Mouse (Mus musculus) megakaryocyte, embryonic 14.5 days (primary cell): ENCODE data around the gene Atp6v0d1.

Experiments used
- FLI1 ChIP-seq: IDR thresholded peaks from 2 replicates; pipeline ENCODE4 v1.6.1; 2012; ENCODE audit warnings: low read length, inconsistent platforms, mixed read lengths
- GATA1 ChIP-seq: IDR thresholded peaks from 3 replicates; pipeline ENCODE4 v1.6.1; 2012; ENCODE audit warnings: mixed read lengths, low read length, inconsistent platforms, borderline replicate concordance

DNA sequence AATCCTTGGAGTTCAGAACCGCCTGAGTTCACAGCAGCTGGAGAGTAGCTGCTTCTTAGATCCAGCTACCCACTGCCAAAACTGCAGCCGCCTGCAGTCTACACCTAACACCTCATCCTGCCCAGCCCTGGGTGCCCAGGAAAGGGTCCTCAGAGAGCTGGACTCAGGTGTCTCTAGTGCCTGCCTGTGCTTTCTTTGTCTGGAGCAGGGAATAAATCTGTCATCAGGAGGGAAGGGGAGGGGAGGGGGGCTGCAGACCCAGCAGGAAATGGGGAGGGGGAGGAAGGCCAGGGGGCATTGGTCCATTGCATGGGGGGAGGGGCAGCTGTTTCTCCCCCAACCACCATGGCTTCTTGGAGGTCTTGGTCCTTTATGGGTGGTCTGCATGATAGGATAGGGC, 46.3 kb downstream of the Atp6v0d1 start:
- TF ChIP-seq GATA1 (no peak), FLI1 (no peak)
